Mouse (Mus musculus) hindbrain, postnatal 0 days (tissue): ENCODE results near the gene Mri1. TPM values are rescaled to one million over a fixed set of nuclear protein-coding genes. Genes with fewer than 3 reads are reported as not detected.

Experiments used
- ATAC-seq: fragments of 200-750 bp; cut with Nextera tagmentation; 2 replicates; pipeline ENCODE4 v1.8.0; 2017; ENCODE audit warnings: mild to moderate bottlenecking, moderate TSS enrichment, moderate library complexity
- DNase-seq: peaks from one replicate; pipeline ENCODE4 v3.0.0-alpha.2; 2015; ENCODE audit warnings: low spot score
- H3K27ac ChIP-seq: fragments of 300-500 bp; sonication (generic); 2 replicates; pipeline ENCODE4 v1.5.1; 2014; ENCODE audit warnings: mild to moderate bottlenecking
- H3K27me3 ChIP-seq: fragments of 300-500 bp; sonication (generic); 2 replicates; pipeline ENCODE4 v1.6.1; 2014; ENCODE audit warnings: low read length, mixed read lengths; ENCODE audit not compliant: insufficient read depth
- H3K36me3 ChIP-seq: fragments of 300-500 bp; sonication (generic); 2 replicates; pipeline ENCODE4 v1.6.1; 2014; ENCODE audit warnings: low read length, mixed read lengths; ENCODE audit not compliant: insufficient read depth
- H3K4me1 ChIP-seq: fragments of 300-500 bp; sonication (generic); 2 replicates; pipeline ENCODE4 v1.6.1; 2014; ENCODE audit warnings: antibody characterized with exemption, low read length, mixed read lengths; ENCODE audit not compliant: insufficient read depth
- H3K4me2 ChIP-seq: fragments of 300-500 bp; sonication (generic); 2 replicates; pipeline ENCODE4 v1.6.1; 2014; ENCODE audit warnings: low read depth, mild to moderate bottlenecking, low read length, moderate library complexity, mixed read lengths
- H3K4me3 ChIP-seq: fragments of 300-500 bp; sonication (generic); 2 replicates; pipeline ENCODE4 v1.5.1; 2014; ENCODE audit warnings: low read length
- H3K9ac ChIP-seq: fragments of 300-500 bp; sonication (generic); replicated peaks from 2 replicates; pipeline ENCODE4 v1.6.1; 2014; ENCODE audit warnings: mild to moderate bottlenecking, low read length, moderate library complexity, mixed read lengths
- H3K9me3 ChIP-seq: fragments of 300-500 bp; sonication (generic); 2 replicates; pipeline ENCODE4 v1.6.1; 2016; ENCODE audit warnings: low read length, mixed read lengths
- CTCF ChIP-seq: IDR thresholded peaks from 2 replicates; pipeline ENCODE4 v1.5.1; 2016; ENCODE audit warnings: antibody characterized with exemption, control low read depth, low read depth
- WGBS: fragments of 180-500 bp; shearing (Covaris S2); extraction: QIAGEN DNeasy Blood & Tissue Kit; methylation state at CpG from one replicate; pipeline ENCODE4 v1.1.7; 2014; 5-methylcytosine and 5-hydroxymethylcytosine counted together
- polyA plus RNA-seq: library from polyadenylated mRNA; unstranded; fragments of >200 nt; fragmentation: Nextera tagmentation; extraction: Ambion mirVana; gene quantifications from 2 replicates; pipeline ENCODE4 v1.2.1, GENCODE M21; 2015
- total RNA-seq: library from RNA; depleted of rRNA; stranded (reverse); fragments of >200 nt; gene quantifications from 2 replicates; pipeline ENCODE4 v1.2.3, GENCODE M21; 2014

Gene Mri1
- total and polyA plus RNA-seq, 2 experiments from 2014 or later = 41.6 to 71.6 TPM

- DNase-seq (peak; percentile 17), ATAC-seq (no peak)
- no peaks in the 10 kb centered on the region for H3K36me3 ChIP-seq
- H3K4me3 ChIP-seq = peak overlapping the region; percentile 91
- H3K27me3 ChIP-seq = no peaks in the 10 kb centered on the region
- WGBS = 18% methylated on average over 19 of the region's 19 CpGs
- no peaks in the 10 kb centered on the region for H3K9me3 ChIP-seq
- H3K4me2 ChIP-seq = peak overlapping the region; percentile 83
- peaks cover 11% of the 10 kb centered on the region; the same call in 1 of the 2 replicates for H3K4me1 ChIP-seq
- no peak for TF ChIP-seq CTCF
- H3K27ac ChIP-seq = peak overlapping the region; percentile 80
- H3K9ac ChIP-seq = peak overlapping the region; percentile 49
These were observed 19.4 kb downstream of the Mri1 start for GRCm38 (mm10) chr8:84237542-84238229.

DNA sequence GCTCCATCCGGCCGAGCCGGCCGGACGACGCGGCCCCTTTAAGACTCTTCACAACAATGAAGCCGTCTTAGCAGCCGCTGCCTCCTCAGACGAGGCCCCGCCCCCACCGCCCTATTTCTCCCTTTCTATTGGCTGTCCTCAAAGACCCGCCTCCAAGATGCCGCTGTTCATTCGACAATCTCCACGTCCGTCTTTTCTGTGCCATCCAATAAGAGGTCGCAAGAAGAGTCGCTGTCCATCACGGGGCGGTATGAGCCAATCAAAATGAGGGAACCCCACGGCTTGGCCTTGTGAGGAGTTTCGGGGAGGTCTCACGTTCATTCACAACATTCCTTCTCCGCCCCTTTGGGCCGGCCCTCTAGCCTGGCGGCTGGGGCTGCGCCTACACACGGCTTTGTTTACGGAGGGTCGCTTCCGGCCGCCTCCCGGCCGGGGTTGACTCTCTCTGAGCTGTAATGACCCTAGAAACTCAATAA, 20.1 kb downstream of the Mri1 start, which contains the start of gene Zswim4:
Zswim4 (minus strand) TSS at position 58 of the 476 bp plus-strand sequence.
- Histone ChIP-seq H3K4me3 (peak within 1 kb of the TSS; percentile 91), H3K9ac (peak within 1 kb of the TSS; percentile 98), H3K36me3 (peaks cover 5% of the 10 kb centered on the region; the same call in 1 of the 2 replicates), H3K4me1 (peaks cover 11% of the 10 kb centered on the region; the same call in 1 of the 2 replicates), H3K4me2 (peak within 1 kb of the TSS; percentile 83), H3K27me3 (no peaks in the 10 kb centered on the region), H3K9me3 (no peaks in the 10 kb centered on the region), H3K27ac (peak within 1 kb of the TSS; percentile 80)
- DNase-seq (peak; percentile 99), ATAC-seq (peak; percentile 99)
- no peak for TF ChIP-seq CTCF
- WGBS = 0% methylated on average over 35 of the region's 35 CpGs

DNA sequence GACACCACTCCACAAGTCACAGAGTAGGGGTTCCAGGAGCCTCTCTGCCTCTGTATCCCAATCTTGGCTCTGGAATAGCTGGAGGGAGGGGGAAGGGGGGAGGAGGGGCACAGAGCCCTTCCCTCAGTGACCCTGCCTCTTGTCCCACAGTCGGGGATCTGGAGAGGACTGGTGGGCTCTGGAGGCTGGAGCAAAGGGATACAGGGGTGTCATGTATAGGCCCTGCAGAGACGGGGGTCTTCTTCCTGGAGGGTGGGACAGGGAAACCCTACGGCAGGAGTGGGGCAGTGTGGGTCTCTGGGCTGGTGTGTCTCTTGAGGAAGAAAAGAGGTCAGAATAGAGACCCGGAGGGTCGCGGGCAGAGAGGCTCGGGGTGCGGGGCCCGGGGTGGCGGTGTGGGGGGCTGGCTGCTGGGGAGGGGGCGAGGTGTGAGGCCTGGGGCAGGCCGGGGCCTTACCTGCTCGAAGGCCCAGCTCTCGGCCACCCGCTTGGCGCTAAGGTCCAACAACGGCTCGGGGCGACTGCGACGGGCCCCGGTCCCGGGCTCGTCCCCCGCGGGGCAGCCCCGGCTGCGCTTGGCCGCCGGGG, 20.6 kb downstream of the Mri1 start:
- Histone ChIP-seq H3K36me3 (peaks cover 10% of the 10 kb centered on the region; the same call in 1 of the 2 replicates), H3K4me2 (peak overlapping the region; percentile 68), H3K27me3 (no peaks in the 10 kb centered on the region), H3K4me3 (peak overlapping the region; percentile 91), H3K27ac (peak overlapping the region; percentile 80), H3K9ac (peak overlapping the region; percentile 98), H3K9me3 (no peaks in the 10 kb centered on the region), H3K4me1 (peaks cover 11% of the 10 kb centered on the region; the same call in 1 of the 2 replicates)
- DNase-seq (peak; percentile 24), ATAC-seq (peak; percentile 41)
- WGBS = under 1% methylated on average over 25 of the region's 30 CpGs
- no peak for TF ChIP-seq CTCF

DNA sequence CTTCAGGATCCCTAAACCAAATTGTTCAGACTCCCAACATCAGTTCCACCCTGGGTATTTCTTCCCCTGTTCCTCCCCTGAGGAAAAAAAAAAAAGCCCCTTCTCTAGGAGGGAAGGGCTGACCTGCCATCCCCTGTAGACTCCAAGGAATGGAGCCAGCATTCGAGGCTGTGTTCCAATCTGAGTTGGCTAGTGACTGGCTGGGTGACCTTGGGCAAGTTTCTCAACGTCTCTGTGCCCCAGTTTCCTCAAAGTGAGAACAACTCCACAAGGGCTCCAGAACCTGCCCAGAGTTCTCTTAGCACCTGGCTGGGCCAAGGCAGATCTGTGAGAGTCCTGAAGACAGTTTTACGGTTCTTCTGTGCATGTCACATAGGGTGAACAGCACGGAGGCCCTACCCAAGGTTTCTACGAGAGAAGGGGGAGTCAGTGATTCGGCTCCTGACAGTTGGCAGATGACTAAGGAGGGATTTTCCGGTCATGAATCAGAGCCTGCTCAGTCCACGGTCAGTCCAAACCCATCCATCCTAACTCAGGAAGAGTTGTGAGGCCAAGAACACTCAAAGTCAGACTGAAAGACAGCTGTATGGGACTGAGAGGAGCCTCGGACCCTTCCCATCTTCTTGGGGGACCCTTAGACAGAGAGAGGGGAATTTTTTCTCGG, 21.2 kb downstream of the Mri1 start:
- ATAC-seq (no peak), DNase-seq (no peak)
- Histone ChIP-seq H3K27ac (peak overlapping the region; percentile 80; the same call in 1 of the 2 replicates), H3K4me3 (peak overlapping the region; percentile 91), H3K9me3 (no peaks in the 10 kb centered on the region), H3K27me3 (no peaks in the 10 kb centered on the region), H3K4me1 (peaks cover 11% of the 10 kb centered on the region; the same call in 1 of the 2 replicates), H3K9ac (peak overlapping the region; percentile 98), H3K4me2 (peak overlapping the region; percentile 68), H3K36me3 (peaks cover 12% of the 10 kb centered on the region; the same call in 1 of the 2 replicates)
- TF ChIP-seq CTCF = no peak
- 18% methylated on average over 10 of the region's 10 CpGs for WGBS

- Histone ChIP-seq H3K9ac (no peak overlapping the region), H3K4me3 (no peak overlapping the region), H3K9me3 (no peaks in the 10 kb centered on the region), H3K36me3 (peaks cover 37% of the 10 kb centered on the region), H3K4me2 (no peak overlapping the region), H3K27me3 (no peaks in the 10 kb centered on the region), H3K4me1 (peaks cover 11% of the 10 kb centered on the region; the same call in 1 of the 2 replicates), H3K27ac (no peak overlapping the region)
- no peak for ATAC-seq
- 83% methylated on average over 2 of the region's 2 CpGs for WGBS
- no peak for DNase-seq
- TF ChIP-seq CTCF = no peak
These were observed 24.1 kb downstream of the Mri1 start for GRCm38 (mm10) chr8:84233055-84233454.

- 80% methylated on average over 17 of the region's 17 CpGs for WGBS
- ATAC-seq = 0 out of 2 replicates have a peak, but pooled peaks have one; percentile 8
- Histone ChIP-seq H3K9ac (no peak overlapping the region), H3K4me1 (peaks cover 7% of the 10 kb centered on the region; the same call in 1 of the 2 replicates), H3K4me2 (no peak overlapping the region), H3K36me3 (peaks cover 60% of the 10 kb centered on the region), H3K27me3 (no peaks in the 10 kb centered on the region), H3K4me3 (no peak overlapping the region), H3K9me3 (no peaks in the 10 kb centered on the region), H3K27ac (no peak overlapping the region)
- no peak for DNase-seq
- TF ChIP-seq CTCF = peak; percentile 49
These were observed 26.4 kb downstream of the Mri1 start for GRCm38 (mm10) chr8:84230735-84231134.
